Mouse (Mus musculus) cerebral cortex, adult 2 months (tissue): ENCODE measurements around the gene Slc25a27.

ENCODE experiments used
- WGBS: fragments of 180-500 bp; shearing (Covaris S2); methylation state at CpG from one replicate; pipeline ENCODE4 v1.1.7; 2018; 5-methylcytosine and 5-hydroxymethylcytosine counted together

Gene Slc25a27

DNA sequence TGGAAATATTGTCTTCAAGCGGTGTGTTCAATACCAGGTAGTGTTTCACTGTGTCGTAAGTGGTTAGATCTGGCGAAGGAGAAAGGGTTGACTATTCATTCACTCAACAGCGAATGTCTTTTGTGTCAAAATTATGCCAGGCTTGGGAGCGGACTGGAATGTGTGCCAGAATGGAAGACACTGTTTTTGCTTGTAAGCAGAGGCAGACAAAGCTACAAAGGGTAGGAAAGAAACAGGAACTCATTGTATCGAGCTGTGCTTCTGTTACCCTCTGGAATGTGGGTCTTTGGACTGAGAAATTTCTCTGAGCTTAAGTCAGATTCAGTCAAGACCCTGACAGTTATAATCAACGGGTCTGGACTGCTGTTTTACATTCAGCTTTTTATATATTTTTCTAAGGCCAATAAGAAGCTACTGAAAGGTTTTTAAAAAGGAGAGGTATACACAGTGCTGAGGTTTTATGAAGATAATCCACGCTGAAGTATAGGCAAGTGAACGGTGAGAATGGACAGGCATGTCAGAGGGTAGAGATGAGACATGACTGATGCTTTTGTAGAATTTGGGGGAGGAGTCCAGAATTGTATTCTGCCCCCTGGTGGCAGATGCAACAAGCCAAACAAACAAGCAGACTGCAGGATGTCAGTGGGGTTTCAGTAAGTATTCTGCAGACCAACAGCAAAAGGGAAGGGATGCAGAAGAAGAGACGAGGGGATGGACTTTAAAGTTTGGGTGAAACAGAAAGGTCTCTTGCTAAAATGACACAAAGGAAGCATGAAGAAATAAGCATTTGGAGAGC lies 17.2 kb downstream of the Slc25a27 start:
- 69% methylated on average over 10 of the region's 10 CpGs for whole genome bisulfite sequencing

DNA sequence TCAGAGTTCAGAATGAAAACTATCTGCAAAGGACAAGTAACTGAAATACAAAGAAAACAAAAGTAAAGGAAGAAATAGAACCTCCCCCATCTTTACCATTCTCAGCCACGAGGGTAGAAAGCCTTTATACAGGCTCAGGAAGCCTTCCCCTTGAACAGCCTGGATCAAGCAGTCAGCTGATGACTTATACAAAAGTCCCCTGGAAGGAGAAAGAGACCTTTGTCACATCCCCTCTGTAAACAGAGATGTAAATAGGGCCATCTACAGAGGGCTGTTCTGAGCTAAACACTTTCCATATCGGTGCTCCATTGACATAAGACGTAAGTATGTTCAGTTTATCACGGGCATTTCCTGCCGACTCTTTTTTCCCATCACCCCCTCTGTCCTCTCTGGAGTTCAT lies 20.1 kb downstream of the Slc25a27 start:
- 54% methylated on average over 5 of the region's 5 CpGs for WGBS

GRCm38 (mm10) chr17:43645136-43645535 lies 21.9 kb downstream of the Slc25a27 start:
- WGBS, result 96% methylated on average over 3 of the region's 3 CpGs

DNA sequence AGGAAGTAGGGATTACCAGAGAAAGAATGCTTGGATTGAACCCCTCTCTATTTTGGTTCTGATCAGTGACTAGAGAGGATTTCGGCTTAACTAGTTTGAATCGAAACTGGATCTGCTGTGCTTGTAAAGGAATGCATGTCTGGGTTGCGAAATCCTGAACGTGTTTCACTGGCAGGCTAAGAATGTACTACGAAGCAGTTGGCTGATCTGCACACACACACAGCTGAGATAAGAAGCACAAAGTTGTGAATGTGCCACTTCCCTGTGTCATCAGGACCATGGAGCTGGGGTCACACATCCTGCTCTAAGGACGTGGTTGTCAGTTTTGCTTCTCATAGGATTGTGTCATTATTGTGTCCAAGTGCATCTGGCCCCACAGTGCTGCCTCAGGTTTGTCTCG lies 22.6 kb downstream of the Slc25a27 start:
- 67% methylated on average over 7 of the region's 7 CpGs for WGBS

DNA sequence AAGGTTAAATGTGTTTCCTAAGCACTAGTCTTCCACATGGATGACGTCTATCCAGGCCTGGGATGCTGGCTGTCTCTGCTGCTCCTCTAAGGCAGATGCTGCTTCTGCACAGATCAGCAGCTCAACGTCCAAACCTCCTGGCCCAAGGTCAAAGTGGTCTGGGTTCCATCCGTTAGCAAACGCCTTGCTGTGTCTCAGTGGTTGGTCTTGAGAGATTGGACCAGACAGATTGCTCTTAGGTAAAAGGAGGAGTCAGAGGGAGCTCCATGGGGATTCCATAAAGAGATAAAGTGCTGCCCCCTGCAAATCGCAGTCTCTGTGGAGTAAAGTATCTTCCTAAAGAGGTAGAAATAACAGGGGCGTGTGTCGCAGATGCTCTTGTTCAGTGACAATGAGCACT lies 23.8 kb downstream of the Slc25a27 start:
- 87% methylated on average over 7 of the region's 7 CpGs for WGBS

- WGBS, result 88% methylated on average over 1 of the region's 1 CpGs
These were observed 26.2 kb downstream of the Slc25a27 start for GRCm38 (mm10) chr17:43640825-43641224.

GRCm38 (mm10) chr17:43637146-43637545 lies 29.9 kb downstream of the Slc25a27 start:
- 95% methylated on average over 4 of the region's 4 CpGs for WGBS

GRCm38 (mm10) chr17:43630427-43630760 lies 36.6 kb downstream of the Slc25a27 start:
- 44% methylated on average over 13 of the region's 13 CpGs for WGBS

DNA sequence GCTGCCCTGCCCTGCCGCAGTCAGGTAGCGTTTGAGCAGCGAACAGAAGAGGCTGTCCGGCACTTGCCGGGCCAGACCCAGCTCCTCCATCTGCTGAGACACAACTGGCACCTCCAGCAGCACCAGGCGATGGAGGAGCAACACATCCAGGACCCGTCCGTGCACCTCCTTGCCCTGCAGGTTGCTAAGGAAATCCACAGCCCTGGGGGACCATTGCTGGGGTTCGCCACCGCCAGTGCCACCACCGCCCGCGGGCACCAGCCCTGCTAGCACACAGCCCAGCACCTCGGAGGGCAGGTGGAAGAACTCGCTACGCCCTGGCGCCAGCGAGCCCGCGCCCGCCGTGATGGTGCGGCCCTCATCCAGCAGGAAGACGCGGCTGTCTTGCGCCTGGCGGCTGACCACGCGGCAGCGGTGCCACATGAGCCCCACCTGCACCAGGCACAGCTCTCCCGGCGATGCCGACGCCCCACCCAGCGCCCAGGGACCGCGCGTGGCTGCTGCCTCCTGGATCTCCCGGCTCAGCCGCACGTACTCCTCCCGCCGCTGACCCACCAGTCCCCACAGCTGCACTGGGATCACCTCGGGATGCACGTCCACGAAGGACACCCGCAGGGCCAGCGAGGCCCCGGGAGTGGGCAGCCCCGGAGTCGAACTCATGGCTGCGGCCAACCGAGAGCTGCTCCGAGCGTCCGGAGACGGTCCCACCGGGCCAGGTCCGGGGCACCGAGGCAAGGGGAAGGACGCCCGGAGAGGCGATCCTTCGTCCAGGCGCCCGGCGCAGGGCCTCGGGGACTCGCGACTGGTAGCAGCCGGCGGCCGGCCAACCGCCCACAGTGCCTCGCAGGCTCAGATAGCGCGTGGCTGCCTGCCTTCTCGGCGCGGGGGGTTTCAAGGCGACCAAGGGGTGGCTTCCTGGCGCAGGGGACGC lies 37.3 kb downstream of the Slc25a27 start, which contains the start of gene Tdrd6:
Gene Tdrd6, minus strand, starts transcription at position 804 of the 931 bp plus-strand sequence.
- WGBS, result 4% methylated on average over 83 of the region's 83 CpGs

DNA sequence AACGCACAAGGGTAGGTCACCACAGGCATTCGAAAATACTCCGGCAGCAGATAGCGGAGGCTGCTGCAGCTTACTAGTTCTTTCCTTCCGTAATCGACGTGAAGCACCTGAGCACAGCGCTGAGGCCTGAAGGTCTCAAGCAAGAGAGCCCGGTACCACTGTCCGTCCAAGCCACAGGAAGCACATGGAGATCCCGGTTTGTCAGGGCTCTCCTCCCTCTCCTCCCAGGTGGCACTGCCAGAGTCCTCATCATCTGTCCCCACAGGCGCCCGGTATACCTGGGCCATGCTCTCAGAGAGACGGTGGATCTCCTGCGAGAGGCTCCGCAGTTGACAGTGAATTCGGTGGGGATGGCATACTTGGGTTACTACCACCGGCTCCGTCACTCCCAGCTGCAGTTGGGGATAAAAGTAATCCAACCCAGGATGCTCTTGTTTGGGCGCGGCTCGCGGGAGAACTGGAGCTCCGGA lies 38.0 kb downstream of the Slc25a27 start:
- WGBS, result 36% methylated on average over 24 of the region's 24 CpGs

DNA sequence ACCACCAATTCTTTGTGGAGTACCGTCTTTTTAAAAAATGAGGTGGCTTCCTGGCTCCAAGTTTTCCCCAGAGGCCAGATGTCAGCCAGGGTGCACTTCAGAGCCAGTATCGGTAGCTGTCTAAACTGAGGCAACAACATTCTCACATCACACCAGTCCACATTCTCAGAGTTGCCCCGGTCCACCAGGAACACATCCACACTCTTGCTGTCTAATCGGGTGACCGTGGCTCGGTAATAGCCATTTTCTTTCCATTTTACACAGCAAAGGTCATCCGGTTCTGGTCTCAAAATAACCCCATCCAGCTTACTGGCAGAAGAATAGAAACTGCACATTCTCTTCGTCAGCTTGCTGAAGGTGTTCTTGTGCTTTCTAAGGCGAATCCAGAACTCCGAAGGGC lies 38.8 kb downstream of the Slc25a27 start:
- 93% methylated on average over 10 of the region's 10 CpGs for WGBS

- WGBS, result 95% methylated on average over 10 of the region's 10 CpGs
These were observed 44.9 kb downstream of the Slc25a27 start for GRCm38 (mm10) chr17:43622076-43622475.

DNA sequence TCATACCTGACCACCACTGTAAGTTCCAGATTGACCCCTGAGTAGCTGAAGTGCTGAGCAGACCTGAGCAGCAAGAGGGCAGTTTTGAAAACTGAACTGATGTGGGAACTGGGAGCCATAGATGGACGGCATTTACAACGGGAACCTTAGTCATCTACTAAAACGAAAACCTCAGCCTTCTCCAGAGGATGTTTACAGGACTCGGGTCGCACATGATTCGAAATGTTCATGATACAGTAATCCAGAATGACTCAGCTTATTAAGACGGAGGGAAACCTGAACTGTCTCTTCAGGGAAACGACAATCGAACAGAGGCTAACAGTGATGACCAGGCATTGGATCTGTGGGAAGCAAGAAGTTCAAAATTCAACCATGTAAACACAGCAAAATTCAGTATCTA lies 47.9 kb downstream of the Slc25a27 start:
- WGBS, result 84% methylated on average over 9 of the region's 9 CpGs

DNA sequence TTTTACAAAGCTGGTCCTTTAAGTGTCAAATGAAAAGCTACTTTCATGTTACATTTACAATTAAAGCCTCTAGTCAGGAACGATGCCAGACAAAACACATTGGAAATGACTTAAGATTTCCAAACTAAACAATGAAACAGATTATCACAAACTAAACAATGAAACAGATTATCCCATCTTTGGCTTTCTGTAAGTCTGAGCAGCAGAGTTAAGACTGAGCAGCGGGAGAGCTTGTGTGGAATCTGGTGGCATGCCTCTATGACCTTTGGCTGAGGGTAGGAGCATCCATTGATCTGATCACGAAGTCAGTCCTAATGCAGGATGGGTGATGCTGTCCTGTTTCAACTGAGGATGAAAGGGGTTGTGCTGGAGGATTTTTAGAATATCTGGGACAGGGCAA lies 54.8 kb downstream of the Slc25a27 start:
- 65% methylated on average over 3 of the region's 3 CpGs for WGBS

DNA sequence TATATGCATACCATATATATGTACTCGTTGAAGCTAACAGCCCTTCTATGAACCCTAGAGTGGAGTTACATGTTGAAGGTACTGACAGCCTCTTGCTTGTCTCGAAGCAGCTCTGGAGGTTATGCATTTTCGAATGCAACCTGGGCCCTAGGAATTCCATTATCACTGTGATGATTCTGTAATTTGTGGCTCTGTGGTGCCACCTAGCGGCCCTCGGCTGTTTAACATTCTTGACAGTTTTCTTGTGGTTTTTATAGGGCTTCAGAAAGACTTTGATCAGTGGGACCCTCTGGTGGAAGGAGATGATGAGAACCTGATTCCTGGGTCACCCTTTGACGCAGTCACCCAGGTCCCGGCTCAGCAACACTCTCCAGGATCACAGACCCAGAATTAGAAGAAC lies 55.4 kb downstream of the Slc25a27 start:
- WGBS, result 14% methylated on average over 7 of the region's 7 CpGs

GRCm38 (mm10) chr17:43606704-43607103 lies 60.3 kb downstream of the Slc25a27 start:
- WGBS, result 15% methylated on average over 3 of the region's 3 CpGs

DNA sequence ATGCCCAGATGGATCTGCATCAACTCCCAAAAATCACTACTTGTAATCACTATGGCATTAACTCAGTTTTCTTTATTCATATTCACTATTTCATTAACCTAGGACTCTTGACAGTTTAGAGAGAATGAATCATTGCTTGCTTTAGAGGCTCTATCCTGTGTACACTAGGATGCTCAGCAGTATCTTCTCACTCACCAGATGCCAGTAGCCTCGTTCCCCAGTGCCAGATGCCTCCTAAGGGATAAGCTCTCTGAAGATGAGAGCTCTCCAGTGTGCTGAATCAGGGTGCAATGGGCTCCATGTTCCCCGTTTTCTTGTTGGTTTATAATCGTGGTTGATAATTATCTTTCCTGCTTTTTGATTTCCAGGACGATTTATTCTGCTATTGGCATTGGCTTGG lies 68.3 kb downstream of the Slc25a27 start:
- WGBS, result 56% methylated on average over 4 of the region's 4 CpGs

DNA sequence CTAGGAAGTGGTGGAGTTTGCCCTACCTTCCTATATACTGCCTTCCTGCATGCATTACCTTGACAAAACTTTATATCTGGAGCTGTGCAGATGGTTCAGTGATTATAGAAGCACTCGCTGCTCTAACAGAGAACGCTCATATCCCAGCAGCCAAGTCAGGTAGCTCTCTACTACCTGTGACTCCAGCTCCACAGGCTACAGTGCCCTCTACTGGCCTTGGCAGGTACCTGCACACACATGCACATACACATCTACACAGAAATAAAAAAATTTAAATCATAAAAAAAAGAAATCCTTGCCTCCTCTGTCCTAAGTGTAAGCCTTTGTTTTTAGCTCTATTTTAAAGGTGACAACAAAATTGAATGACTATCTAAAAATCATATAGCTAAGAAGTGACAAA lies 69.3 kb downstream of the Slc25a27 start:
- 97% methylated on average over 2 of the region's 2 CpGs for WGBS

GRCm38 (mm10) chr17:43592296-43593291 lies 74.4 kb downstream of the Slc25a27 start:
- WGBS, result 68% methylated on average over 21 of the region's 21 CpGs
